In genomic region chr7:64034493-64034892, GRCm38 (mm10) we compare ENCODE assay signal across 16 mouse cellular contexts.
"Had no signal": no experiment of that assay in that cellular context is flagged by ENCODE, and none has a peak within 500 bp of the region (broad histone marks: within the 10 kb centered on the region; RNA-seq: fewer than 3 reads in every experiment).

No protein-coding gene starts in this region.

- H3K4me1 ChIP-seq: limb, embryonic 13.5 days; midbrain, embryonic 15.5 days; neural tube, embryonic 12.5 days had no signal

- H3K27me3 ChIP-seq: limb, embryonic 13.5 days; megakaryocyte, embryonic 14.5 days; midbrain, embryonic 15.5 days; neural tube, embryonic 12.5 days; stomach, embryonic 15.5 days had no signal

- ATAC-seq: midbrain, embryonic 15.5 days had no signal

- H3K27ac ChIP-seq: limb, embryonic 13.5 days; liver, embryonic 14.5 days; macrophage; midbrain, embryonic 15.5 days; neural tube, embryonic 12.5 days; stomach, embryonic 15.5 days had no signal

- H3K9ac ChIP-seq: limb, embryonic 13.5 days; liver, embryonic 14.5 days; lung, embryonic 14.5 days; midbrain, embryonic 15.5 days; neural tube, embryonic 12.5 days; stomach, embryonic 15.5 days had no signal

- H3K9me3 ChIP-seq: limb, embryonic 13.5 days; megakaryocyte, embryonic 14.5 days; midbrain, embryonic 15.5 days; neural tube, embryonic 12.5 days; stomach, embryonic 15.5 days had no signal

- DNase-seq: kidney, adult 2 months; kidney, postnatal 36 days; left cerebral cortex, postnatal 4 days; lung, embryonic 14.5 days; lung, postnatal 10 days; retina, postnatal 1 day; thymus, adult 2 months; thymus, postnatal 25 days had no signal

- H3K4me3 ChIP-seq: limb, embryonic 13.5 days; midbrain, embryonic 15.5 days; neural tube, embryonic 12.5 days; stomach, embryonic 15.5 days had no signal

- H3K36me3 ChIP-seq: limb, embryonic 13.5 days; midbrain, embryonic 15.5 days; neural tube, embryonic 12.5 days; stomach, embryonic 15.5 days had no signal

- H3K4me2 ChIP-seq: limb, embryonic 13.5 days; lung, embryonic 14.5 days; midbrain, embryonic 11.5 days; midbrain, embryonic 15.5 days; neural tube, embryonic 12.5 days; stomach, embryonic 15.5 days had no signal
